Mouse (Mus musculus): ENCODE data around the gene Zfp764. TPM values are rescaled to one million over a fixed set of nuclear protein-coding genes. Genes with fewer than 3 reads are reported as not detected.
"Not testable (repeated sequence)": the region's sequence is repeated elsewhere in the genome, so short reads cannot be mapped to it uniquely, and the experiment has no call there.

Gene Zfp764
- polyA plus RNA-seq (2014; fragmentation: Nextera tagmentation; extraction: Ambion mirVana) = 6.8 and 7.1 TPM in 2 replicates

DNA sequence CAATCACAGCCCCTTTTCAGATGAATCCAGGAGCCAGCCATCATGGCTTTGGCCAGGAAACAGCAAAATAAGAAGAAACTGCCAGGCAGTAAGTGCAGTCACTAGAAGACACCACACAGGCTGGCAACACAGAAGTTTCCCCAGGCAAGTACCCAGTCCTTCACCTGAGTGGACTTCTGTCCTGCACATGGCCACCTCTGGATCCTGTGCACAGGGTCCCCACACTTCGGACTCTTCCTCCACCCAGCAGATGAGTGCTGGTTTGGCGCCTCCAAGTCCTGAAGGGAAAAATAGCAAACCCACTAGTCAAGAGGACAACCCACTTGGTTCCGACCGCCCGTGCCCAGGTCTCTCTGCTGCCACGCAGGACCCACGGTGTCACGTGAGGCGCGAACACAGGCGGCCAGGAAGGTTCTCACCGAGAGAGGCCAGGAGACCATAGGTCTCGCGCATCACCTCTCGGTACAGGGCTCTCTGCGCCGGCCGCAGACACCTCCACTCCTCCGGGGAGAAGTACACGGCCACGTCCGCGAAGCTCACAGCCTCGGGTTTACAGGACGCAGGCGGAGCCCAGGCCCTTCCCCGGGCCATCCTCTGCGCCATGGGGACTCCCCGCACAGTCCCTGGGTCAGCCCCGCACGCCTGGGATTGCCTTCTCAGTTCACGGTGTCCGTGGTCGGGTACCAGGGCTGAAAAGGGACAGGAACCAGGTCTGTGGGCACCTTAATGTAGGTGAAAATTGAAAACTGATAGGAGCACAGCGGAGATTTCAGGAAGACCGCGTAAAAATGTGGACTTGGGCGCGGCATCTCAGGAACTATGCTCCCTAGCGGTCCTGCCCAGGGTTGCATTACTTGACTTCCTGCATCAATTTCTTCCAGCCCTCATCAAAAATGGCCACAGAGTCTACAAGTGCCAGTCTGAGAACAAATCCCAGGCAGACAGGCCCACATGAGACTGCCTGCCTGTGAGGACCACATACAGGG, at the start of gene Zfp764:
Zfp764 (minus strand) TSS at position 821 of the 986 bp plus-strand sequence.
- peak; percentile 86 for ATAC-seq (ENCODE audit: low FRiP score)
- not testable (repeated sequence) for H3K36me3 ChIP-seq (ENCODE audit: control insufficient read depth, insufficient read depth, low read length); H3K9me3 ChIP-seq (ENCODE audit: control insufficient read depth, low read length); H3K27me3 ChIP-seq (ENCODE audit: control insufficient read depth, insufficient read depth, low read length); H3K4me1 ChIP-seq (ENCODE audit: control insufficient read depth, insufficient read depth, low read length)
- WGBS = 6% methylated on average over 40 of the region's 40 CpGs
- H3K27ac ChIP-seq (ENCODE audit: low read depth, low read length) = 0 out of 2 replicates have a peak within 1 kb of the TSS, but pooled peaks have one; percentile 4
- H3K9ac ChIP-seq (ENCODE audit: low read length) = peak within 1 kb of the TSS; percentile 81
- peak within 1 kb of the TSS; percentile 47 for H3K4me3 ChIP-seq (ENCODE audit: low read depth, low read length)
- peak; percentile 98 for DNase-seq (ENCODE audit: low spot score, missing footprints)
- peak within 1 kb of the TSS; percentile 85 for H3K4me2 ChIP-seq

DNA sequence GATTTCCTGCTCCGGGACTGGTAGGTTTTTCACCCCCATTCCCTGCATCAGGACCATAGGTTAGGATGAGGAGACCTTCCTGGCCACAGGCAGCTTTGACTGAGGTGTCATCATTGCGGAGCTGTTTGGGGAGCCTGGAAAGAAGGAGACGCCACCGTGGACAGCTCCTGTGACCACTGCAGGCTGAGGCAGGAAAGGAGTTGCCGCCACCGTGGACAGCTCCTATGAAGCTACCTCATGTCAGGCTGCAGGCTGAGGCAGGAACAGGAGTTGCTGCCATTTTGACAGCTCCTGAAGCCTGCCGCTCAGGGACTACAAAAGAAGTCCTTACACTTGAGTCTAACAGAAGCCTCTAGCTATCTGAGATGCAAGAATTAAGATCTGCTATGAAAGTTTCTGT, 48.3 kb upstream of the Zfp764 start:
- Histone ChIP-seq H3K9me3 (ENCODE audit: control insufficient read depth, low read length) (no peaks in the 10 kb centered on the region; the same call in 1 of the 2 replicates), H3K4me1 (ENCODE audit: control insufficient read depth, insufficient read depth, low read length) (peaks cover 20% of the 10 kb centered on the region), H3K9ac (ENCODE audit: low read length) (no peak overlapping the region), H3K27me3 (ENCODE audit: control insufficient read depth, insufficient read depth, low read length) (no peaks in the 10 kb centered on the region), H3K4me3 (ENCODE audit: low read depth, low read length) (no peak overlapping the region), H3K27ac (ENCODE audit: low read depth, low read length) (no peak overlapping the region), H3K36me3 (ENCODE audit: control insufficient read depth, insufficient read depth, low read length) (peaks cover 20% of the 10 kb centered on the region), H3K4me2 (no peak overlapping the region)
- WGBS = 94% methylated on average over 7 of the region's 7 CpGs
- ATAC-seq (ENCODE audit: low FRiP score) (no peak), DNase-seq (ENCODE audit: low spot score, missing footprints) (no peak)

DNA sequence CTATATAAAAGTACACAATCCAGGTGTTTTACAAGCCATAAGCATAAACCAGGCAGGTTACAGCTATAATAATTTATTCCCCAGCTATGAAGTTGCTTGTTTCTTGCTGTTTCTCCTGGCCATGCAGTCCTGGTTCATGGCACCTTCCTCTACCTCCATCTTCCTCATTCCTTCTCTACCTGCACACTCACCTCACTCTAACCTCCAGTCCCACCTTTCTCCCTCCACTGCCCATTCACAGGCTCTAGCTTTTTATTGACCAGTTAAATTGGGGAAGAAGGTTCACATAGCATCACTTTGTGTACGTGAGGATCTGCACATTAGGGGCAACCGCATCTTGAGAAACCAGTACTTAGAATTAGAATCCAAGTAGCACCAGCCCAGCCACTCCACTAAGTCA, 46.4 kb upstream of the Zfp764 start:
- Histone ChIP-seq H3K9ac (ENCODE audit: low read length) (no peak overlapping the region), H3K4me1 (ENCODE audit: control insufficient read depth, insufficient read depth, low read length) (peaks cover 24% of the 10 kb centered on the region), H3K36me3 (ENCODE audit: control insufficient read depth, insufficient read depth, low read length) (peaks cover 20% of the 10 kb centered on the region), H3K9me3 (ENCODE audit: control insufficient read depth, low read length) (no peaks in the 10 kb centered on the region; the same call in 1 of the 2 replicates), H3K4me2 (no peak overlapping the region), H3K27ac (ENCODE audit: low read depth, low read length) (no peak overlapping the region), H3K27me3 (ENCODE audit: control insufficient read depth, insufficient read depth, low read length) (no peaks in the 10 kb centered on the region), H3K4me3 (ENCODE audit: low read depth, low read length) (no peak overlapping the region)
- DNase-seq (ENCODE audit: low spot score, missing footprints) (no peak), ATAC-seq (ENCODE audit: low FRiP score) (no peak)
- 95% methylated on average over 2 of the region's 2 CpGs for WGBS

DNA sequence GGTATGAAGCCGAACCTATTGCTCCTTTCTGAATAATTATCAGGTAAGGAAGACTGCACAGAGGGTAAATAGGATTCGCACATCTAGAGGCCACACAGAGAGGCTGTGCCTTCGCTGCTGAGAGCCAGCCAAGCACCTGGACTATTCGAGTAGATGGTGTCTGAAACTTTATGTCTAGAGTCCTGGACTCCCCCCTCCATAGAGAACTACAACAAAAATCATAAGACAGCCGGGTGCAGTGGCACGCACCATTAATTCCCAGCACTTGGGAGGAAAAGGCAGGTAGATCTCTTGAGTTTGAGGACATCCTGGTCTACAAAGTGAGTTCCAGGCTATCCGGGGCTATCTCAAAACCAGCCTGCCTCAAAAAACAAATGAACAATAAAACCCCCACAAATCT, 43.3 kb upstream of the Zfp764 start:
- Histone ChIP-seq H3K4me2 (peak overlapping the region; percentile 65), H3K9me3 (ENCODE audit: control insufficient read depth, low read length) (no peaks in the 10 kb centered on the region), H3K4me1 (ENCODE audit: control insufficient read depth, insufficient read depth, low read length) (peaks cover 28% of the 10 kb centered on the region), H3K36me3 (ENCODE audit: control insufficient read depth, insufficient read depth, low read length) (peaks cover 14% of the 10 kb centered on the region), H3K27me3 (ENCODE audit: control insufficient read depth, insufficient read depth, low read length) (no peaks in the 10 kb centered on the region), H3K9ac (ENCODE audit: low read length) (peak overlapping the region; percentile 52), H3K4me3 (ENCODE audit: low read depth, low read length) (peak overlapping the region; percentile 85), H3K27ac (ENCODE audit: low read depth, low read length) (no peak overlapping the region)
- WGBS = 87% methylated on average over 7 of the region's 7 CpGs
- DNase-seq (ENCODE audit: low spot score, missing footprints) = no peak
- no peak for ATAC-seq (ENCODE audit: low FRiP score)

DNA sequence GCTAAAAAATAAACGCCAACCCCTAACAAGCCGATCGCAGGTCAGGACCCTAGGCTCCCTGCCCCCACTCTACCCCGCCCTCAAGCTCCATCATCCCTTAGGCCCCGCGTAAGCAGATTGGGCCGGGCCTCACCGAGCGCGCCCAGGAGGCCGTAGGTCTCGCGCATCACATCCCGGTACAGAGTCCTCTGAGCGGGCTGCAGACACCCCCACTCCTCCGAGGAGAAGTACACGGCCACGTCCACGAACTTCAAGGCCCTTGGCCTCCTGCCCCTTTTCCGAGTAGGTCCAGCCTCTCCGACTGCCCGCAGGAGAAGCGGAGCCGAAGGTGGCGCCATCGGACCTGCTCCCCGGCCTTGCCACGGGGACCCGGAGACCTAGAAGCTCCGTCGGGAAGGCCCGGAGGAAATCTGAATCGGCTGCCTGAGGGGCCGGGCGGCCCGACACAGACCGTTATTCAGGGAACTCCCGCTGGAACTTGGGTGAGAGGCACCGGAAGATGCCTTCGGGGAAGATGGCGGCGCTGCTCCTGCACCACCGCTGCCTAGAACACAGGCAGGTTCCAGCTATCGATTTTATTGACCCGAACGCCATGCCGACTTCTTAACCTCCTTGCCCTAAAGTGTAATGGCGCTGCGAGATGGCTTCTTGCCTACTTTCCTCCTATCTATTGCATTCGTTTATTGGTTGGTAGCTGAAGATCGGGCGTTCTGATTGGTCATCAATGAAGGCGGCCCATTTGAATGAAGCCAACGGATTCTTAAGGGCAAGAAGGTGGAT, 42.1 kb upstream of the Zfp764 start, which contains the start of gene Zfp689:
Zfp689 (minus strand) TSS at position 638 of the 780 bp plus-strand sequence.
- DNase-seq (ENCODE audit: low spot score, missing footprints) (peak; percentile 99), ATAC-seq (ENCODE audit: low FRiP score) (peak; percentile 91)
- Histone ChIP-seq H3K27ac (ENCODE audit: low read depth, low read length) (peak within 1 kb of the TSS; percentile 93), H3K4me1 (ENCODE audit: control insufficient read depth, insufficient read depth, low read length) (peaks cover 28% of the 10 kb centered on the region), H3K4me2 (peak within 1 kb of the TSS; percentile 84), H3K27me3 (ENCODE audit: control insufficient read depth, insufficient read depth, low read length) (no peaks in the 10 kb centered on the region), H3K4me3 (ENCODE audit: low read depth, low read length) (peak within 1 kb of the TSS; percentile 85), H3K9ac (ENCODE audit: low read length) (peak within 1 kb of the TSS; percentile 98), H3K9me3 (ENCODE audit: control insufficient read depth, low read length) (no peaks in the 10 kb centered on the region), H3K36me3 (ENCODE audit: control insufficient read depth, insufficient read depth, low read length) (peaks cover 25% of the 10 kb centered on the region)
- under 1% methylated on average over 54 of the region's 54 CpGs for WGBS

DNA sequence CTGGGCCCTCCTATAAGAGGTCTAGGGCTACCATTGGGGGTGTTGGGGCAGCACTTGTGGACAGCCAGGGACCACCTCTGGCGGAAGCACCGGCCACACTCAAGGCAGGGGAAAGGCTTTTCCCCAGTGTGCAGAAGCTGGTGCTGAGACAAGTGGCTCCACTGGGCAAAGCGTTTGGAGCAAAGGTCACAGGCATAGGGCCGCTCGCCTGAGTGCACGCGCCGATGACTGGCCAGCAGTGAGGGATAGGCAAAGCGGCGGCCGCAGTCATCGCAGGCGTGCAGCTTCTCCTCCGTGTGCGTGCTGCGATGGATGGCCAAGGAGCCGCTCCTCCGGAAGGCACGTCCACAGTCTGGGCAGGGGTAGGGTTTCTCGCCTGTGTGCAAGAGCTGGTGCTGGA, 37.4 kb upstream of the Zfp764 start:
- Histone ChIP-seq H3K9ac (ENCODE audit: low read length) (no peak overlapping the region), H3K4me3 (ENCODE audit: low read depth, low read length) (no peak overlapping the region), H3K4me1 (ENCODE audit: control insufficient read depth, insufficient read depth, low read length) (peaks cover 4% of the 10 kb centered on the region; the same call in 1 of the 2 replicates), H3K27ac (ENCODE audit: low read depth, low read length) (no peak overlapping the region), H3K36me3 (ENCODE audit: control insufficient read depth, insufficient read depth, low read length) (peaks cover 31% of the 10 kb centered on the region), H3K9me3 (ENCODE audit: control insufficient read depth, low read length) (no peaks in the 10 kb centered on the region), H3K27me3 (ENCODE audit: control insufficient read depth, insufficient read depth, low read length) (no peaks in the 10 kb centered on the region), H3K4me2 (no peak overlapping the region)
- no peak for DNase-seq (ENCODE audit: low spot score, missing footprints)
- 95% methylated on average over 18 of the region's 20 CpGs for WGBS
- ATAC-seq (ENCODE audit: low FRiP score) = no peak

DNA sequence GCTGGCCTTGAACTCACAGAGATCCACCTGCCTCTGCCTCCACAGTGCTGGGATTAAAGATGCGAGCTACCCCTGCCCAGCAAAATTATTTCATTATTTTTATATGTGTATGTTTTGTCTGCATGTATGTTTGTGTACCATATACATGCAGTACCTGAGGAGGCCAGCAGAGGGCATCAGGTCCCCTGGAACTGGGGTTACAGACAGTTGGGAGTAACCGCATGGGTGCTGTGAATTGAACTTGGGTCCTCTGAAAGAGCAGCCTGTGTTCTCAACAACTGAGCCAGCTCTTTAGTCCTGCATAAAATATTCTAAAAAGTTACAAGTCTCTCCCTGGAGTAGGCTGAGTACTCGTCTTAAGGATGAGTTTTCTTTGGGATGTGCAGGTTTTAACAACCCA, 31.1 kb upstream of the Zfp764 start:
- 91% methylated on average over 3 of the region's 3 CpGs for WGBS
- H3K4me2 ChIP-seq = no peak overlapping the region
- peaks cover 9% of the 10 kb centered on the region for H3K36me3 ChIP-seq (ENCODE audit: control insufficient read depth, insufficient read depth, low read length)
- H3K9me3 ChIP-seq (ENCODE audit: control insufficient read depth, low read length) = peaks cover 6% of the 10 kb centered on the region
- no peak overlapping the region for H3K27ac ChIP-seq (ENCODE audit: low read depth, low read length)
- ATAC-seq (ENCODE audit: low FRiP score) = no peak
- no peak overlapping the region for H3K9ac ChIP-seq (ENCODE audit: low read length)
- H3K4me1 ChIP-seq (ENCODE audit: control insufficient read depth, insufficient read depth, low read length) = no peaks in the 10 kb centered on the region
- H3K4me3 ChIP-seq (ENCODE audit: low read depth, low read length) = no peak overlapping the region
- H3K27me3 ChIP-seq (ENCODE audit: control insufficient read depth, insufficient read depth, low read length) = no peaks in the 10 kb centered on the region
- no peak for DNase-seq (ENCODE audit: low spot score, missing footprints)

DNA sequence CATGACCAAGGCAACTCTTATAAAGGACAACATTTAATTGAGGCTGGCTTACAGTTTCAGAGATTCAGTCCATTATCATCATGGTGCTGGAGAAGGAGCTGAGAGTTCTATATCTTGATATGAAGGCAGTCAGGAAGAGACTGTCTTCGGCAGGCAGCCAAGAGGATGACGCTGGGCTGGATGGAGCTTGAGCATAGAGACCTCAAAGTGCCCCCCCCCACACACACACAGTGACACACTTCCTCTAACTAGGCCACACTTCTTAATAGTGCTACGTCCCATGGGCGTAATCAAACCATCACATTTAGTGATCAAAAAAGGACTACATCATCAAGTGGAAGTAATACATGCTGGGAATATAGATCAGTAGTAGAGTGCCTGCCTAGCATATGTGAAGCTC, 28.6 kb upstream of the Zfp764 start:
- WGBS = 94% methylated on average over 4 of the region's 4 CpGs
- no peaks in the 10 kb centered on the region for H3K27me3 ChIP-seq (ENCODE audit: control insufficient read depth, insufficient read depth, low read length)

More for the DNA sequence above, 28.6 kb upstream of the Zfp764 start:
- ATAC-seq (ENCODE audit: low FRiP score) (no peak), DNase-seq (ENCODE audit: low spot score, missing footprints) (no peak)
- H3K4me3 ChIP-seq (ENCODE audit: low read depth, low read length) = no peak overlapping the region
- no peak overlapping the region for H3K9ac ChIP-seq (ENCODE audit: low read length)
- H3K4me1 ChIP-seq (ENCODE audit: control insufficient read depth, insufficient read depth, low read length) = no peaks in the 10 kb centered on the region
- H3K9me3 ChIP-seq (ENCODE audit: control insufficient read depth, low read length) = peaks cover 6% of the 10 kb centered on the region
- H3K4me2 ChIP-seq = no peak overlapping the region
- no peaks in the 10 kb centered on the region for H3K36me3 ChIP-seq (ENCODE audit: control insufficient read depth, insufficient read depth, low read length)
- no peak overlapping the region for H3K27ac ChIP-seq (ENCODE audit: low read depth, low read length)
